Mouse (Mus musculus) left cerebral cortex, adult 18-20 months (tissue): ENCODE results near the gene Olfr902. TPM values are rescaled to one million over a fixed set of nuclear protein-coding genes. Genes with fewer than 3 reads are reported as not detected.
"Not testable (repeated sequence)": the region's sequence is repeated elsewhere in the genome, so short reads cannot be mapped to it uniquely, and the experiment has no call there.

Experiments
- DNase-seq, 2 experiments: peaks; one replicate each; pipeline ENCODE4 v3.0.0; 2021 to 2022; ENCODE audit warnings: low spot score in 2 of 2, mixed read lengths in 1 of 2
- long read RNA-seq, 2 experiments: library from polyadenylated mRNA; stranded (forward); transcript quantifications; one replicate each; pipeline ENCODE4 v2.0.0; 2021
- total RNA-seq, 2 experiments: library from RNA; stranded (reverse); gene quantifications; 2 replicates each; pipeline ENCODE4 v1.2.3; 2021

The Olfr902 gene
- not detected for total RNA-seq
- long read RNA-seq, experiment 1 = 0 reads
- long read RNA-seq, experiment 2 = 0 reads

DNA sequence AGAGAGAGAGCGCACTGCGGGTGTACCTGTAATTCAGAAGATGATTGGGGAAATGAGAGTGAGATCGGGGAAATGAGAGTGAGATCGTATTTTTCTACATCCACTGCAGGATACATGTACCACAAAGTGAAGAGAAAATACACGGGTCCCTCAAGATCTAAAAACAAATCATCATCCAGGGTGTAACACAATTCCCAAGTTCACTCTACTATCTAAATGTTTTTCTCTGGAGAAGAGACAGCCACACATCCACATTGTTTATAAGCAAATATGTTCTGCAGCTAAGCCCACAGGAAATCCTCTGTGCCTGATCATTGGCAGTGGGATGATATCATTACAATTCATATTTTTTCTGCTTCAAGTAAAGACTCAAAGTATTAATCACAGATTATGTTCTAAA, at the start of gene Olfr902:
Gene Olfr902 (plus strand): TSS at position 301 of the 400 bp plus-strand sequence.
- no peak for DNase-seq

DNA sequence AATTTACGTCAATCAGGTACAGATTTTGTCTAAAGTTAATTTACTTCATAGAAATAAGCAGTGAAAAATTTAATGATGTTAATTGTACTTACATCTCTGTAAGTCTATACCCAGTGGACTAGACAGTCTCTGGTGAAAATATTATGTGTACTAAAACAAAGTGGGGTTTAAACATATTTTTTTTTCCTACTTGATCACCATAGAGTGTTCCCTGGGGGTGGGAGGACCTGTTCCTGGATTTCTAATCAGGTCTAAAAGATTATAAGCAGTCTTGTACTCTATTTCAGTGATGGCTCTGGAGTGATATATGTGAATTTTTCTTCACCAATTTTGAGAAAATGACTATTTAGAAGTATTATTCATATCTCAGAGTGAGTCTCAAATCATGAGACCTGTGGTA, 46.1 kb upstream of the Olfr902 start, which contains the start of gene Olfr147:
Gene Olfr147 (plus strand): TSS at position 301 of the 400 bp plus-strand sequence.
- DNase-seq = no peak

DNA sequence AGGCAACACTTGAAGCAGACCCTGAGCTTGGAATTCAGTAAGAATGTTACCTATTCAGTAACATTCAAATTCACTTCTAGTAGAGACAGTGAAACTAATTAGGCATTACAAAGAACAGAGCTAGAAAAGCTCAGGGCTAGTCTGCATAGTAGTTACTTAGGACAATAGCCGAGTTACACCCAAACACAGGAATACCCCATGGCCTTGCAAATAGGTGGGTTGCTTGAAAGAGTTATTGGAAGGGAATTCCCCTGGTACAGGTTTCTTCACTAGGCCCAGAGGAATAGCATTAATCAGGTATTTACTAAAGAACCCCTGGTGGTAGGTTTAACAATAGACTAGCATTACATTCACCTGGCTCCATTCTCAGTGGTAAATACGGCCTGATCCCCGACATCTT, 40.0 kb upstream of the Olfr902 start:
- not testable (repeated sequence) for DNase-seq

DNA sequence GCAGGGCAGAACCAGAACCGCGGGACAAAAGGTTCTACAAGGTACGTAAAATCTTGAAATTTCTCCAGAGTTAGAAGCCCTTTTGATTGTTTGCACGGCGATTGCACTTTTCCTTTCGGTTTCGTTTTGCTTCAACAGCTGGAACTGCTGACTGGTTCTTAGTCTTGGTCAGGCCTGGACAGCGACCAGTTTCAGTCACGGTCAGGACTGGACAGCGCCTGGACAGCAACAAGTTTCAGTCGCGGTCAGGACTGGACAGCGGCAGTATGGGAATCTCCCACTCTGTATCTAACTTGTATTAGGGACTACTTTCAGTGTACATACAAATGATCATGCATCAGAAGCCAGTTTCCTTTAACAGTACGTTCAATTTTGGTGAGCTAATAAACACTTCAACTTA, 34.0 kb upstream of the Olfr902 start:
- not testable (repeated sequence) for DNase-seq

DNA sequence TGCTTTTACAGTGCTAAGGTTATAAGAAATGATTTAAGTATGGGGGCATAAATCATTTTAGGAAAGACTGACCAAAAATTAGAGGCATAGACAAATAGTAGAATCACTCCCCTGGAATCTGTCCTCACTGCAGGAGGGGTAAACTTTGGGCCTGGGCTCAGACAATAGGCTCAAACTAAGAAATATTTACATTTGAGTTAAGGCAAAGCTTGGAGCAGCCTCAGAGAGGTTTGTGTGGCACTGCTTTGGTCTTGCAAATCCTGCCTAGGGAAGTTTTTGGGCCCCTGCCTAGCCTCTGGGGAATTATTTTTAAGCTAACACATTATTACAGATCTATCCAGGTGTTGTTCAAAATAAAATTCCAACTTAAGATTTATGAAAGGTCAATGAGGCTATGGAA, 23.7 kb upstream of the Olfr902 start:
- DNase-seq = no peak

DNA sequence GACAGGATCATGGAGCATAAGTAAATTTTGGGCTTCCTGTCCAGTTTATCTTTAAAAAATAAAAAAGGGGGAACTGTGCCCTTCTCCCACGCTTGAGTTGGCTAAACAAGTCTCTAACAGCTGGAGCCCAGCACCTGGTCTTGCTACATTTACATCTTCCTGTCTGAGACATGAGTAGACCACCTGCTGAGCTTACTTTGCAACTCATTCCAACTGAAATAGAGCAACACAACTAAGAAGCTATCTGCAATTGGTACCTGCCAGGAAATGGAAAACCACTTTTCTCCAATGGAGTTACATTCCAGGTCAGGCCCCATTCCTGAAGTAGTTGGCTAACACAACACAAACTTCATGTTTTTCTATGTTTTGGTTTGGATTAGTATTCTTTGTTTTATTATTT, 20.4 kb upstream of the Olfr902 start:
- DNase-seq = no peak

DNA sequence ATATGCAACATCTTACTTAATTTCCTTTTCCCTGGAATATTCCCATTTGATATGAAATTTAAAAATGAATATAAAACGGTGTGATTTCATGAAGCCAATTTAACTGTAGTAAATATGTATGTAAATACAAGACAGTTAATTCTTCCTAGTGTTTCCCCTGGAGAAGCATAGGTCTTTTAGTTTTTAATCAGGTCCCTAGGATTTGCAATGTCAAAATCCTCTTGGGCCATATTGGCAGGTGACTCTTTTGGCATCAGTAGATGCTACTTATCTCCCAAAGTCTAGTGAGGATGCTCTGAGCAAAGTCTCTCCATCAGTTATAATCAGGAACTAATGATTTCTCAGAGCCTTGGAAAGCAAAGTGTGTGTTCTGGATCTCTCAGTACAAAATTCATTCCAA, 18.3 kb upstream of the Olfr902 start, which contains the start of gene Olfr901:
Gene Olfr901 (plus strand): TSS at position 301 of the 400 bp plus-strand sequence.
- DNase-seq = no peak

DNA sequence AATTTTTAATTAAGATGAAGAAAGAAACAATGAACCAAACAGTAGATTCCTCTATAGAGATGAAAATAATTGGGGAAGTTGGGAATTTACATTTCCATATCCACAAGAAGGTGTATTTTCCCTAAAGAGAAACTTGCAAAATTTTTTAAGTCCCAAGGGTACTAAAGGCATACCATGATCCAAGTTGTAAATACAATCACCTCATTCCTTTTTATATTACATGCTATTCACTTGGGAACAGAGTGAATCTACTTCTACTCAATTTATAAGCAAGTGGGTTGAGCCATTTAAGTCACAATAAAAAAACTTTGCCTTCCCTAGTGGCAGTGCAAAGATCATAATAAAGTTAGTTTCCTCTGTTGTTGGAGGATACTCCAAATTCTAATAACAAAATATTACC, 15.4 kb downstream of the Olfr902 start, which contains the start of gene Olfr904:
Gene Olfr904 (plus strand): TSS at position 301 of the 400 bp plus-strand sequence.
- no peak for DNase-seq

DNA sequence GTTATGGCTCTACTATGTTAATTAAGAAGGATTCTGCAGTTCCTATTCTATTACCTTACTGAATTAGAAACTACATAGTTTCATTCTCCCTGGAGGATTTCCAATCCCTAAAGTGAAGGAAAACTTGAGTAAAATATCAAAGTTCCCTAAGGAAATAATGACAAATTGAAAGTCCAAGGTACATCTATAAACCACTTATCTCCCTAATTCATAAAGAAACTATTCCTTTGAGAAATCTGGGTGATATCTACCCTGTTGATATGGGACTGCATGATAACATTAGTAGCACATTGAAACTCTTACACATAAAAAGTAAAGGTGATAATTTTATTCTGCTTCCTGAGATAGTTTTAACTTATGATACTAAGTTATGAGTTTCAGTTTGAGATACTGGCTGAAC, 23.4 kb downstream of the Olfr902 start, which contains the start of gene Olfr905:
Gene Olfr905 (plus strand): TSS at position 301 of the 400 bp plus-strand sequence.
- DNase-seq = no peak

DNA sequence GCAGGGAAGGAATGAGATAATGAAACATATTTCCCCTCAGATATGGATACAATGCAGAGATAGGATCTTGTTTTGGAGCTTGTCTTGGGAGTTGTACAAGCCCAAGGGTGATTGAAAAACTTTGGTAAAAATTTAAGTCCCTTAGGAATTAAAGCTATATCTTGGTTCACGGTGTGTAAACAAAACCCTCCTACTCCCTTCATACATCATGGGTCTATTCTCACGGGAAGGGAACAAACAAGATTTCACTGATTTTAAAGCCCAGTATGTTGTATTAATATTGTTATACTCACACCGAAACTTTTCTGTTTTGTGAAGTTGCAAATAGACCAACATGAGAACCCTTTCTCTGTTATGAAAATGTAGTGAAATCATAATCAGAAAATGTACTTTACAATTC, 39.3 kb downstream of the Olfr902 start, which contains the start of gene Olfr906:
Gene Olfr906 (plus strand): TSS at position 301 of the 400 bp plus-strand sequence.
- DNase-seq = no peak

DNA sequence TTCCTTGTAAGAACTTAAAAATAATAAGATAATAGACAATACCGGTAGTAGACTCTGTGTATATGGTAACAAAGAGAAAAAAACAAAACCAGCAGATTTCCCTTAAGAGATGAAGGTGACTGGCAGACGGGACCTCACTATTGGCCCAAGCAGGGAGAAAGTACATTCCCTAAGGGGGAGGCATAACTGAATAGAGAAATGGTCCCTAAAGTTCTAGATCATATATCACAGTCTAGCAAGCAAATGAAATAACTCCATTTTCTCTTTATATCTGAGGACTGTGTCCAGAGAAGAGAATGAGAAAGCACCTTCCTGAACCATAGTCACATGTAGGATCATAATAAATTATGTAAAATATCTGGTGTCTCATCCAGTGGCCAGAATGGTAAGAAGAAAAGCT, 48.0 kb downstream of the Olfr902 start, which contains the start of gene Olfr907:
Gene Olfr907 (plus strand): TSS at position 301 of the 400 bp plus-strand sequence.
- DNase-seq = no peak

Other genes with a start within 250 kb of the Olfr902 start
- not detected for gene Olfr893, start 239.3 kb upstream of the Olfr902 start, total RNA-seq
- not detected for gene Olfr894, start 229.6 kb upstream of the Olfr902 start, total RNA-seq
- gene Olfr143, start 194.9 kb upstream of the Olfr902 start, total RNA-seq = not detected
- not detected for gene Olfr895, start 179.8 kb upstream of the Olfr902 start, total RNA-seq
- gene Olfr896-ps1, start 156.5 kb upstream of the Olfr902 start, total RNA-seq = not detected
- not detected for gene Olfr25, start 118.6 kb upstream of the Olfr902 start, total RNA-seq
- not detected for gene Olfr898, start 99.2 kb upstream of the Olfr902 start, total RNA-seq
- not detected for gene Olfr250, start 80.8 kb upstream of the Olfr902 start, total RNA-seq
- not detected for gene Olfr251, start 70.6 kb upstream of the Olfr902 start, total RNA-seq
- not detected for gene Olfr147, start 46.0 kb upstream of the Olfr902 start, total RNA-seq
- gene Olfr901, start 18.2 kb upstream of the Olfr902 start, total RNA-seq = not detected
- gene Olfr904, start 15.5 kb downstream of the Olfr902 start, total RNA-seq = not detected
- under 1 TPM in 1 of 2 experiments, not detected in 1; 0.07 TPM for gene Olfr905, start 23.5 kb downstream of the Olfr902 start, total RNA-seq
- not detected for gene Olfr906, start 39.4 kb downstream of the Olfr902 start, total RNA-seq
- gene Olfr907, start 48.1 kb downstream of the Olfr902 start, total RNA-seq = not detected
- not detected for gene Olfr911-ps1, start 73.9 kb downstream of the Olfr902 start, total RNA-seq
- gene Olfr910, start 90.2 kb downstream of the Olfr902 start, total RNA-seq = not detected
- gene Olfr912, start 132.5 kb downstream of the Olfr902 start, total RNA-seq = not detected
- not detected for gene Olfr913, start 145.1 kb downstream of the Olfr902 start, total RNA-seq
- gene Olfr914, start 157.4 kb downstream of the Olfr902 start, total RNA-seq = not detected
- not detected for gene Olfr916, start 212.2 kb downstream of the Olfr902 start, total RNA-seq
- gene Olfr917, start 218.2 kb downstream of the Olfr902 start, total RNA-seq = not detected
- gene Olfr918, start 226.9 kb downstream of the Olfr902 start, total RNA-seq = not detected